Mouse (Mus musculus): Measurements from ENCODE around the gene Sox1. TPM values are rescaled to one million over a fixed set of nuclear protein-coding genes. Genes with fewer than 3 reads are reported as not detected.

Gene Sox1
- polyA plus RNA-seq, 2 experiments = not detected

- DNase-seq (ENCODE audit: low read depth in 3 of 3, low spot score in 3 of 3) (no peak), ATAC-seq (ENCODE audit: insufficient read depth) (no peak)
- H3K9me3 ChIP-seq (ENCODE audit: control insufficient read depth, low read length) = no peaks in the 10 kb centered on the region
- H3K4me2 ChIP-seq (ENCODE audit: low read depth) = no peak overlapping the region
- TF ChIP-seq EP300 (IDR thresholded peaks at IDR 0.05; ENCODE audit: low read depth) (no peak), CTCF (IDR thresholded peaks at IDR 0.05; ENCODE audit: low read depth) (no peak)
- no peak overlapping the region for H3K9ac ChIP-seq (replicated peaks)
- H3K36me3 ChIP-seq (replicated peaks; ENCODE audit: control insufficient read depth, insufficient read depth, low read depth) = no peaks in the 10 kb centered on the region
- 57% methylated on average over 9 of the region's 9 CpGs for WGBS (ENCODE audit: insufficient replicate concordance)
- no peak overlapping the region for H3K4me3 ChIP-seq (ENCODE audit: insufficient read depth in 1 of 2, low read depth in 2 of 2, low read length in 2 of 2)
- H3K27ac ChIP-seq = no peak overlapping the region
- H3K4me1 ChIP-seq (replicated peaks; ENCODE audit: control insufficient read depth in 2 of 2, insufficient read depth in 2 of 2, low read length in 1 of 2) = no peaks in the 10 kb centered on the region
- peaks cover 51% of the 10 kb centered on the region for H3K27me3 ChIP-seq (ENCODE audit: control insufficient read depth, insufficient read depth, low read length)
Observed at GRCm38 (mm10) chr8:12427346-12427745, 32.3 kb downstream of the Sox1 start.

- Histone ChIP-seq H3K9ac (replicated peaks) (no peak overlapping the region), H3K27ac (no peak overlapping the region), H3K4me2 (ENCODE audit: low read depth) (no peak overlapping the region), H3K9me3 (ENCODE audit: control insufficient read depth, low read length) (no peaks in the 10 kb centered on the region), H3K36me3 (replicated peaks; ENCODE audit: control insufficient read depth, insufficient read depth, low read depth) (no peaks in the 10 kb centered on the region), H3K4me3 (ENCODE audit: insufficient read depth in 1 of 2, low read depth in 2 of 2, low read length in 2 of 2) (no peak overlapping the region), H3K27me3 (ENCODE audit: control insufficient read depth, insufficient read depth, low read length) (peaks cover 55% of the 10 kb centered on the region), H3K4me1 (replicated peaks; ENCODE audit: control insufficient read depth in 2 of 2, insufficient read depth in 2 of 2, low read length in 1 of 2) (no peaks in the 10 kb centered on the region)
- TF ChIP-seq EP300 (IDR thresholded peaks at IDR 0.05; ENCODE audit: low read depth) = no peak
- no peak for TF ChIP-seq CTCF (IDR thresholded peaks at IDR 0.05; ENCODE audit: low read depth)
- DNase-seq (ENCODE audit: low read depth in 3 of 3, low spot score in 3 of 3) = no peak
- ATAC-seq (ENCODE audit: insufficient read depth) = no peak
- 13% methylated on average over 26 of the region's 26 CpGs for WGBS (ENCODE audit: insufficient replicate concordance)
Observed at GRCm38 (mm10) chr8:12427886-12428799, 33.0 kb downstream of the Sox1 start.

- H3K4me2 ChIP-seq (ENCODE audit: low read depth) = no peak overlapping the region
- H3K9me3 ChIP-seq (ENCODE audit: control insufficient read depth, low read length) = no peaks in the 10 kb centered on the region
- no peak overlapping the region for H3K9ac ChIP-seq (replicated peaks)
- no peaks in the 10 kb centered on the region for H3K36me3 ChIP-seq (replicated peaks; ENCODE audit: control insufficient read depth, insufficient read depth, low read depth)
- WGBS (ENCODE audit: insufficient replicate concordance) = 28% methylated on average over 5 of the region's 5 CpGs
- ATAC-seq (ENCODE audit: insufficient read depth) = no peak
- H3K27ac ChIP-seq = no peak overlapping the region
- no peak for TF ChIP-seq EP300 (IDR thresholded peaks at IDR 0.05; ENCODE audit: low read depth)
- TF ChIP-seq CTCF (IDR thresholded peaks at IDR 0.05; ENCODE audit: low read depth) = no peak
- no peaks in the 10 kb centered on the region for H3K4me1 ChIP-seq (replicated peaks; ENCODE audit: control insufficient read depth in 2 of 2, insufficient read depth in 2 of 2, low read length in 1 of 2)
- H3K4me3 ChIP-seq (ENCODE audit: insufficient read depth in 1 of 2, low read depth in 2 of 2, low read length in 2 of 2) = no peak overlapping the region
- no peak for DNase-seq (ENCODE audit: low read depth in 3 of 3, low spot score in 3 of 3)
- peaks cover 55% of the 10 kb centered on the region for H3K27me3 ChIP-seq (ENCODE audit: control insufficient read depth, insufficient read depth, low read length)
Observed at GRCm38 (mm10) chr8:12428931-12429330, 33.8 kb downstream of the Sox1 start.

- DNase-seq (ENCODE audit: low read depth in 3 of 3, low spot score in 3 of 3) = no peak
- WGBS (ENCODE audit: insufficient replicate concordance) = 13% methylated on average over 8 of the region's 9 CpGs
Observed at GRCm38 (mm10) chr8:12429601-12430172, 34.6 kb downstream of the Sox1 start.

GRCm38 (mm10) chr8:12430173-12430899 lies 35.2 kb downstream of the Sox1 start:
- Histone ChIP-seq H3K4me3 (ENCODE audit: insufficient read depth in 1 of 2, low read depth in 2 of 2, low read length in 2 of 2) (no peak overlapping the region), H3K36me3 (replicated peaks; ENCODE audit: control insufficient read depth, insufficient read depth, low read depth) (no peaks in the 10 kb centered on the region), H3K27ac (no peak overlapping the region), H3K4me2 (ENCODE audit: low read depth) (no peak overlapping the region), H3K9me3 (ENCODE audit: control insufficient read depth, low read length) (no peaks in the 10 kb centered on the region), H3K9ac (replicated peaks) (no peak overlapping the region), H3K4me1 (replicated peaks; ENCODE audit: control insufficient read depth in 2 of 2, insufficient read depth in 2 of 2, low read length in 1 of 2) (no peaks in the 10 kb centered on the region), H3K27me3 (ENCODE audit: control insufficient read depth, insufficient read depth, low read length) (peaks cover 55% of the 10 kb centered on the region)
- DNase-seq (ENCODE audit: low read depth in 3 of 3, low spot score in 3 of 3) (no peak), ATAC-seq (ENCODE audit: insufficient read depth) (no peak)
- TF ChIP-seq CTCF (IDR thresholded peaks at IDR 0.05; ENCODE audit: low read depth) (no peak), EP300 (IDR thresholded peaks at IDR 0.05; ENCODE audit: low read depth) (no peak)
- WGBS (ENCODE audit: insufficient replicate concordance) = 2% methylated on average over 46 of the region's 46 CpGs

More at GRCm38 (mm10) chr8:12429601-12430172, 34.6 kb downstream of the Sox1 start:
- H3K4me2 ChIP-seq (ENCODE audit: low read depth) = no peak overlapping the region
- TF ChIP-seq EP300 (IDR thresholded peaks at IDR 0.05; ENCODE audit: low read depth) (no peak), CTCF (IDR thresholded peaks at IDR 0.05; ENCODE audit: low read depth) (no peak)
- ATAC-seq (ENCODE audit: insufficient read depth) = no peak
- H3K9ac ChIP-seq (replicated peaks) = no peak overlapping the region
- H3K36me3 ChIP-seq (replicated peaks; ENCODE audit: control insufficient read depth, insufficient read depth, low read depth) = no peaks in the 10 kb centered on the region
- H3K4me1 ChIP-seq (replicated peaks; ENCODE audit: control insufficient read depth in 2 of 2, insufficient read depth in 2 of 2, low read length in 1 of 2) = no peaks in the 10 kb centered on the region
- no peaks in the 10 kb centered on the region for H3K9me3 ChIP-seq (ENCODE audit: control insufficient read depth, low read length)
- H3K27ac ChIP-seq = no peak overlapping the region
- peaks cover 55% of the 10 kb centered on the region for H3K27me3 ChIP-seq (ENCODE audit: control insufficient read depth, insufficient read depth, low read length)
- H3K4me3 ChIP-seq (ENCODE audit: insufficient read depth in 1 of 2, low read depth in 2 of 2, low read length in 2 of 2) = no peak overlapping the region
